Mouse (Mus musculus): ENCODE data around the gene Unk.

Unk gene

GRCm38 (mm10) chr11:116030088-116030897, at the start of gene Unk:
Gene Unk (plus strand): TSS chr11:116030322.
- peak; percentile 97 for DNase-seq (ENCODE audit: low spot score)

- DNase-seq (ENCODE audit: low spot score): no peak
Observed at GRCm38 (mm10) chr11:115982472-115982871, 47.6 kb upstream of the Unk start.

- DNase-seq (ENCODE audit: low spot score): no peak
Observed at GRCm38 (mm10) chr11:115983291-115983690, 46.8 kb upstream of the Unk start.

- no peak for DNase-seq (ENCODE audit: low spot score)
Observed at GRCm38 (mm10) chr11:115989686-115990085, 40.4 kb upstream of the Unk start.

GRCm38 (mm10) chr11:115992098-115992497, 38.0 kb upstream of the Unk start:
- no peak for DNase-seq (ENCODE audit: low spot score)

- DNase-seq (ENCODE audit: low spot score): no peak
Observed at GRCm38 (mm10) chr11:115995256-115995655, 34.9 kb upstream of the Unk start.

GRCm38 (mm10) chr11:115997047-115997446, 33.1 kb upstream of the Unk start:
- DNase-seq (ENCODE audit: low spot score): no peak

GRCm38 (mm10) chr11:115997662-115998061, 32.5 kb upstream of the Unk start:
- DNase-seq (ENCODE audit: low spot score): no peak

- DNase-seq (ENCODE audit: low spot score): no peak
Observed at GRCm38 (mm10) chr11:115999027-115999426, 31.1 kb upstream of the Unk start.

- DNase-seq (ENCODE audit: low spot score): peak; percentile 73
Observed at GRCm38 (mm10) chr11:115999538-116000143, 30.5 kb upstream of the Unk start.

GRCm38 (mm10) chr11:116000607-116001006, 29.5 kb upstream of the Unk start:
- DNase-seq (ENCODE audit: low spot score): no peak

- no peak for DNase-seq (ENCODE audit: low spot score)
Observed at GRCm38 (mm10) chr11:116001725-116002124, 28.4 kb upstream of the Unk start.

GRCm38 (mm10) chr11:116002894-116003293, 27.2 kb upstream of the Unk start:
- no peak for DNase-seq (ENCODE audit: low spot score)

- no peak for DNase-seq (ENCODE audit: low spot score)
Observed at GRCm38 (mm10) chr11:116004186-116004823, 25.8 kb upstream of the Unk start.

- DNase-seq (ENCODE audit: low spot score): peak; percentile 54
Observed at GRCm38 (mm10) chr11:116004840-116005700, 25.1 kb upstream of the Unk start.

- DNase-seq (ENCODE audit: low spot score): no peak
Observed at GRCm38 (mm10) chr11:116005701-116006419, 24.3 kb upstream of the Unk start.

- DNase-seq (ENCODE audit: low spot score): no peak
Observed at GRCm38 (mm10) chr11:116007095-116007850, 22.8 kb upstream of the Unk start.

GRCm38 (mm10) chr11:116008411-116008810, 21.7 kb upstream of the Unk start:
- no peak for DNase-seq (ENCODE audit: low spot score)

- no peak for DNase-seq (ENCODE audit: low spot score)
Observed at GRCm38 (mm10) chr11:116008832-116009375, 21.2 kb upstream of the Unk start.

- DNase-seq (ENCODE audit: low spot score): no peak
Observed at GRCm38 (mm10) chr11:116009661-116010060, 20.5 kb upstream of the Unk start.

Data from T-cell, adult 2 months (primary cell).